Mouse (Mus musculus) embryonic facial prominence, embryonic 13.5 days (tissue): ENCODE measurements around the gene Dnajc22. TPM values are rescaled to one million over a fixed set of nuclear protein-coding genes. Genes with fewer than 3 reads are reported as not detected.
A peak's percentile ranks its signal among the peaks of the same experiment; 100 is the strongest.

Experiments
- ATAC-seq: fragments of 200-750 bp; cut with Nextera tagmentation; 2 replicates; pipeline ENCODE4 v1.8.0; 2017; ENCODE audit warnings: low read depth; ENCODE audit not compliant: insufficient number of reproducible peaks, insufficient read depth, low FRiP score, low TSS enrichment
- H3K27ac ChIP-seq: fragments of 300-500 bp; sonication (generic); 2 replicates; pipeline ENCODE4 v1.5.1; 2015; ENCODE audit warnings: moderate library complexity, mild to moderate bottlenecking, inconsistent platforms
- H3K27me3 ChIP-seq: fragments of 300-500 bp; sonication (generic); 2 replicates; pipeline ENCODE4 v1.6.1; 2015; ENCODE audit warnings: mild to moderate bottlenecking, inconsistent platforms
- H3K36me3 ChIP-seq: fragments of 300-500 bp; sonication (generic); 2 replicates; pipeline ENCODE4 v1.6.1; 2015; ENCODE audit warnings: mild to moderate bottlenecking, inconsistent platforms
- H3K4me1 ChIP-seq: fragments of 300-500 bp; sonication (generic); 2 replicates; pipeline ENCODE4 v1.6.1; 2015; ENCODE audit warnings: inconsistent platforms
- H3K4me2 ChIP-seq: fragments of 300-500 bp; sonication (generic); 2 replicates; pipeline ENCODE4 v1.6.1; 2015; ENCODE audit warnings: moderate library complexity, mild to moderate bottlenecking, inconsistent platforms
- H3K4me3 ChIP-seq: fragments of 300-500 bp; sonication (generic); 2 replicates; pipeline ENCODE4 v1.5.1; 2015; ENCODE audit warnings: mild to moderate bottlenecking, inconsistent platforms
- H3K9ac ChIP-seq: fragments of 300-500 bp; sonication (generic); 2 replicates; pipeline ENCODE4 v1.6.1; 2015; ENCODE audit warnings: mild to moderate bottlenecking, inconsistent platforms
- H3K9me3 ChIP-seq: fragments of 300-500 bp; sonication (generic); 2 replicates; pipeline ENCODE4 v1.6.1; 2016; ENCODE audit warnings: inconsistent platforms
- WGBS: fragments of 180-500 bp; shearing (Covaris S2); methylation state at CpG from one replicate; pipeline ENCODE4 v1.1.7; 2015; ENCODE audit warnings: mixed read lengths; 5-methylcytosine and 5-hydroxymethylcytosine counted together
- polyA plus RNA-seq: library from polyadenylated mRNA; unstranded; fragments of >200 nt; fragmentation: Nextera tagmentation; extraction: Ambion mirVana; gene quantifications from 2 replicates; pipeline ENCODE4 v1.2.1, GENCODE M21; 2015

Dnajc22 gene
- polyA plus RNA-seq, 1 experiment from 2014 or later, result 0.52 TPM

DNA sequence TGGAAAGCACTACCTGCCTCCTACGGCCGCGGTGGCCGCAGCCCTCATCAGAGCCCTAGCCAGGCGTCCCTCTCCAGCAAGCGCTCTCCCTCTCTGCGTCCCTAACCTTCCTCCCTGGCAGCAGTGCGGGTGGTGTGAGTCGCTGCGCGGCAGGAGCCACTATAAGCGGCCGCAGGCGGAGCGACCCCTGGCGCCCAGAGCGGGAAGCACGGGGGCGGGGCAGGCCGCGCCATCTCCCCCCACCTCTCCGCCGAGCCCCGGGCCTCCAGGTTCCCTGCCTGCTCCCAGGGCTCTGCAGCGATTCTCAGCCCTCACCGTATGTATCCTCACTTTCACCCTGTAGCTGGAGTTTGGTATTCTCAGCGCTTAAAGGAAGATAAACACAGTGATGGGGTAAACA, 4.7 kb upstream of the Dnajc22 start:
- H3K4me2 ChIP-seq, result peak overlapping the region; percentile 53
- H3K9ac ChIP-seq, result no peak overlapping the region; the same call in 1 of the 2 replicates
- ATAC-seq, result 0 out of 2 replicates have a peak, but pooled peaks have one; percentile 38
- no peak overlapping the region for H3K27ac ChIP-seq
- H3K4me3 ChIP-seq, result peak overlapping the region; percentile 33
- H3K4me1 ChIP-seq, result peaks cover 24% of the 10 kb centered on the region
- H3K9me3 ChIP-seq, result no peaks in the 10 kb centered on the region
- H3K36me3 ChIP-seq, result peaks cover under 1% of the 10 kb centered on the region; the same call in 1 of the 2 replicates
- peaks cover 100% of the 10 kb centered on the region for H3K27me3 ChIP-seq
- WGBS, result under 1% methylated on average over 27 of the region's 27 CpGs

DNA sequence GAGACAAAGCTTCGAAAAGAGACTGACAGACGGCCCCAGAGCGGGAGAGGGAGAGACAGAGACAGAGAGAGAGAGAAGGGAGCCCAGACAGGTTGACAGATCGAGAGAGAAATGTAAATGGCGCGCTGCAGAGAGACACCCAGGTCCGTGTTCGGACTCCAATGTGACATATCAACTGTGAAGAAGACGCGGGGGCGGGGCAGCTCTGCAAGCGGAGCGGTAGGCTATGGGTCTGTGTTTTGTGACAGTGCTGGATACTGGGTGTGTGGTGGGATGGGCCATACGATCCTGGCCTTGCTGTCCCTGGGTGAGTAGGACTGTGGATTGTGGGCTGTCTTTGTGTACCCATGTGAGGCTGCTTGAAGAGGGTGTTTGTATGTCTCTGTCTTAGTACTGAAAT, 3.9 kb upstream of the Dnajc22 start:
- ATAC-seq, result no peak
- peaks cover 28% of the 10 kb centered on the region for H3K4me1 ChIP-seq
- 0 out of 2 replicates have a peak overlapping the region, but pooled peaks have one; percentile 53 for H3K4me2 ChIP-seq
- no peaks in the 10 kb centered on the region for H3K9me3 ChIP-seq
- H3K9ac ChIP-seq, result no peak overlapping the region
- no peak overlapping the region for H3K27ac ChIP-seq
- no peaks in the 10 kb centered on the region for H3K36me3 ChIP-seq
- 9% methylated on average over 14 of the region's 14 CpGs for WGBS
- H3K27me3 ChIP-seq, result peaks cover 100% of the 10 kb centered on the region
- H3K4me3 ChIP-seq, result no peak overlapping the region

DNA sequence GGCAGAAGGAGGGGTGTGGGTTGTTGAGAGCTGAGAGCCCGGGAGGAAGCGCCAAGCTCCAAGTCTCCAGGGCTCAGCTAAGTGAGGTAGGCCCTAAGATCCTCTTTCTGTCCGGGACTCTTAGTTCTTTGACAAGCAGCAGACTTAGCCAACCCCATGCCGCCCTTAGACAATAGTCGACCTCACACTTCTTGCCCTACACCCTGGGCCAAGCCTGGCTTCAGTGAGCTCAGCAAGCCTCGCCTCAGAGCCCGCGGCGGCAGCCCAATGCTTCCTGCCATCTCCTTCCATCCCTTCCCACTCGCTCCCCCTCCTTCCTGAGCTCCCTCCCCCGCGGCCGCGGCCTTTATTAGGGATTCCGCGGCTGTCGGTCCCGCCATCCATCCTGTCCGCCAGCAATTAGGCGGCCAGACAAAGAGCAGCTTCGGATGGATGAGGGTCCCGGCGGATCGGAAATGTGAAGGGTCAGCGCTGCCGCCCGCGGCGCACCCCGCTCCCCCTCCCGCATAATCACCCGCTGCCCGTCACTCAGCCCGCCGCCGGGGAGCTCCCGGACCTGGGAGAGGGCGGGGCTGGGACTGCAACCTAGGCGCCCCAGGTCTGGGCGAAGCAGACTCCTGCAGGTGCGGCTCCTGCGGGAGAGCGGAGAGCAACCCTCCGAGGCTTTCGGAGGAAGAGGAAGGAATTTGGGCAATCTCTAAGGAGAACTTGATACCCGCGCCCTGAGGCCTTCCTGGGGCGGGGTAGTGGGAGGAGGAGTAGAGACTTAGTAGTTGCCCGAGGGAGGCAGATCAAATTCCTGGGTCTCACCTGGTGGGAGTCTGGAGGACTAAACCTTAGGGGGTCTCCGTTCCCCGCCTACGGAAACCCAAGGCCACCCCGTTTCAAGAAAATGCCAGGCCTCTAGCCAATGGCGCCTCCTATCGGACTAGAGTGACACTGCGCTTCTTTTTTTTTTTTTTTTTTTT, 605 bp downstream of the Dnajc22 start:
- Histone ChIP-seq H3K4me2 (peak overlapping the region; percentile 74), H3K27ac (no peak overlapping the region), H3K9ac (peak overlapping the region; percentile 59), H3K9me3 (no peaks in the 10 kb centered on the region), H3K4me1 (peaks cover 47% of the 10 kb centered on the region), H3K36me3 (no peaks in the 10 kb centered on the region), H3K4me3 (peak overlapping the region; percentile 43), H3K27me3 (peaks cover 98% of the 10 kb centered on the region)
- 1% methylated on average over 56 of the region's 56 CpGs for WGBS
- ATAC-seq, result no peak

DNA sequence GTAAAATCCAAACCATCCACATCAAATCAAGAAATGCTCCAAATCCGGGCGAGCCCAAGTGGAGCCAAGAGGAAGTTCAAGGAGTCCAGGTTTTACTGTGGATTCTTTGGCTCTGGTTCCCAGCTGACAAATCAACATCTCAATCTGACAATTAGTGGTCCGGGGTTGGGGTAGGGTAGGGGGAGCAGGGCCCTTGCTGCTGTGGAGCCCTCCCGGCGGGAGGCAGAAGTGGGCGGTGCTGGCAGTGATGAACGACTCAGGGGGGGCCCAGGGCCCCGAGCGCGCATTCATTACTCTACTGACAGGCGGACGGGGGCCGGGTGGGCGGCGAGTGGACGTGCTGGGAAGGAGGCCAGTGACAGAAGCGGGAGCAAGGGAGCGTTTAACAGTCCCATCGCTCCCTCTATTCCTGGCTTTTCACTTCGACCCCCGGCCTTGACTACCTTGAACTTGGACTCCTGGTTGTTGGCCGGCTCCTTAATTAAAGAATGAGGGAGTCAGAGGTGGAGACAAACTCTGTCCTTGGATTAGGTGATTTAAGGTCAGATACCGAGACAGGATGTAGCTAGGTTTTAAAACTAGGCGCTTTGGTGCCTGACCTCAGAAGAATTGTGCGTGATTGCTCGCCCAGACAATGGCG, 1.8 kb downstream of the Dnajc22 start:
- H3K36me3 ChIP-seq, result no peaks in the 10 kb centered on the region
- no peak for ATAC-seq
- no peak overlapping the region for H3K9ac ChIP-seq
- H3K4me2 ChIP-seq, result peak overlapping the region; percentile 42
- no peak overlapping the region for H3K27ac ChIP-seq
- H3K4me1 ChIP-seq, result peaks cover 52% of the 10 kb centered on the region
- peaks cover 98% of the 10 kb centered on the region for H3K27me3 ChIP-seq
- H3K9me3 ChIP-seq, result no peaks in the 10 kb centered on the region
- WGBS, result 1% methylated on average over 27 of the region's 27 CpGs
- peak overlapping the region; percentile 22; the same call in 1 of the 2 replicates for H3K4me3 ChIP-seq

DNA sequence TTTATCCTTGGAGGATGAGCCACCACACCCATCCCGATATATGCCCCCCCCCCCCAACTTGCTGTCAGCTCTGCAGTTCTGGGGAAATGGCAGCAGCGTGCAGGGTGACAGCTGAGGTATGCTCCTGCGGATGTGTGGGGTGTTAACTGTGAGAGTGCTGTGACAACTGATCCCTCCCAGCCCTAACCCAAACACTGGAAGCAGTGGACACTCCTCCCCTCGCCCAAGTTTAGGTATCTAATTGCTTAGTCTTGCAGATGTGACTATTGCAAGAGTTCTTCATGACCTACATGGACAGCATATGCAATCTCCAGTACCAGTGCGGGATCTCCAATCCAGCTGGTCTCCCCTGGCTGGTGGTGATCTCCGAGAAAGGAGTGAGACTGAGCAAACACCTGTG, 2.4 kb downstream of the Dnajc22 start:
- no peak for ATAC-seq
- no peaks in the 10 kb centered on the region for H3K9me3 ChIP-seq
- no peaks in the 10 kb centered on the region for H3K36me3 ChIP-seq
- 5% methylated on average over 6 of the region's 6 CpGs for WGBS
- no peak overlapping the region for H3K9ac ChIP-seq
- H3K4me3 ChIP-seq, result no peak overlapping the region
- H3K4me1 ChIP-seq, result peaks cover 52% of the 10 kb centered on the region
- H3K27ac ChIP-seq, result no peak overlapping the region
- H3K27me3 ChIP-seq, result peaks cover 98% of the 10 kb centered on the region
- H3K4me2 ChIP-seq, result no peak overlapping the region; the same call in 1 of the 2 replicates

DNA sequence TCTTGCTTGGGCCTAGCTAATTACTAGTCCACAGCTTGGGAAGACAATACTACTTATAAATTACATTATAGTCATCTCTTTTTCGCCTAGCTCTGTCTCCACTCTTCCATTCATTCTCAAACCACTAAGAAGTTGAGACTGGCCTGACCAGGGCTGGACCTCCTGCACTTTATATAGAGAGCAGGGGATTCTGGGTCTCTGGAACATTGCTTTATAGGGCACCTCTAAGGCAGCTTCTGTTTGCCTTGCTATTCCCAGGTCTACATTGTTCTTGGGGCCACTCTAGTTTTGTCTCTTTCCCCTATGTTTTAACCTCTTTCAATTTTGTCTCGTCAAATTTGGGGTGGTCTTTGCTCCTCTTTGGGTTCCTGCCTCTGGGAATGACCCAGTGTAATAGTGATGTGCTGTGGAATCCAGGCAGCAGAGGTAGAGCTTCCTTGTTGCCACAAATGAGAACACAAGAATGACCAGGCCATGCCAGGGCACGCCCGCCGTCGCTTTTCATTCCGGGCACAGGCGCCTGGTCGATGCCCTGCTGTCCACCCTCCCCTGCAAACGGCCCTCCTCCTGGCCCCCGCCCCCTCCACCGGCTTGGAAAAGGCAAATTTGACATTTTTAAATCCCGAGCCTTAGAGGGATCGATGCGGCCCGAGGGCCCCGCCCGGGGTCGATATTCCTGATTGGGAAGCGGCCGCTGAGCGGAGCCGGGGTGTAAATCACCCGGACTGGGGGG, 3.3 kb downstream of the Dnajc22 start:
- Histone ChIP-seq H3K4me2 (peak overlapping the region; percentile 79), H3K27ac (no peak overlapping the region)
- WGBS, result 4% methylated on average over 24 of the region's 24 CpGs

DNA sequence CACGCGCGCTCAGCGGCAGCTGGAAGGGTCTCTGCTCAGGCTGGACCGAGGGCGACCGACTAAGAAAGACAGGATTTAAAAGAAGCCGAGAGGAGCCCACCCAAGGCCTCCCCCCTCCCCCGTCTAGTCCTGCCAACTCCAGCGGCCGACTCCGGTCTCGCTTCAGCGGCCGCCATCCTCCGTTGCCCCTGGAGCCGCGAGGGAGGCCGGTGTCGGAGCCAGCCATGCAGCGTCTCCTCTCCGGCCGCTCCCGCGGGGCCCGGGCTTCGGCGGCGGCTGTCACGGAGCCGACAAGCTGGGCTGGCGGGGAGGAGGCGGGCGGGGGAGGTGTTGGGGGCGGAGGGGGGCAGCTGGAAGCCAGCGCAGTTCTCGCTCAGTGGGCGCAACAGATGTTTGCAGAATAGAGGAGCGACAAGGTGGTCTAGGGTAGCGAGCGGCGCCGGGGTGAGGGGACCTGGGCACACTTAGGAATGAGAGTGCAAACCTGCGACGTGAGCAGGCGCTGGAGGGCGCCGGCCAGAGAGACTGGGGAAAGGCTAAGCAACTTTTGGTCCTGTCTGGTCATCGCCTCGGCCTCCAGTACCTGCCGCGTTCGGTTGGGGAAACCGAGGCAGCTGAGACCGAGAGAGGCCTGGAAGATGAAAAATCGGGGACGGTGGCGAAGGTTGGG, 4.0 kb downstream of the Dnajc22 start:
- Histone ChIP-seq H3K27me3 (peaks cover 88% of the 10 kb centered on the region), H3K27ac (no peak overlapping the region), H3K36me3 (no peaks in the 10 kb centered on the region), H3K9ac (peak overlapping the region; percentile 55; the same call in 1 of the 2 replicates), H3K9me3 (no peaks in the 10 kb centered on the region), H3K4me1 (peaks cover 52% of the 10 kb centered on the region), H3K4me2 (peak overlapping the region; percentile 79), H3K4me3 (peak overlapping the region; percentile 46)
- ATAC-seq, result no peak
- under 1% methylated on average over 52 of the region's 58 CpGs for WGBS

More for the DNA sequence above, 3.3 kb downstream of the Dnajc22 start:
- Histone ChIP-seq H3K9me3 (no peaks in the 10 kb centered on the region), H3K4me1 (peaks cover 52% of the 10 kb centered on the region), H3K9ac (peak overlapping the region; percentile 55; the same call in 1 of the 2 replicates), H3K4me3 (peak overlapping the region; percentile 46), H3K27me3 (peaks cover 94% of the 10 kb centered on the region), H3K36me3 (no peaks in the 10 kb centered on the region)
- no peak for ATAC-seq

DNA sequence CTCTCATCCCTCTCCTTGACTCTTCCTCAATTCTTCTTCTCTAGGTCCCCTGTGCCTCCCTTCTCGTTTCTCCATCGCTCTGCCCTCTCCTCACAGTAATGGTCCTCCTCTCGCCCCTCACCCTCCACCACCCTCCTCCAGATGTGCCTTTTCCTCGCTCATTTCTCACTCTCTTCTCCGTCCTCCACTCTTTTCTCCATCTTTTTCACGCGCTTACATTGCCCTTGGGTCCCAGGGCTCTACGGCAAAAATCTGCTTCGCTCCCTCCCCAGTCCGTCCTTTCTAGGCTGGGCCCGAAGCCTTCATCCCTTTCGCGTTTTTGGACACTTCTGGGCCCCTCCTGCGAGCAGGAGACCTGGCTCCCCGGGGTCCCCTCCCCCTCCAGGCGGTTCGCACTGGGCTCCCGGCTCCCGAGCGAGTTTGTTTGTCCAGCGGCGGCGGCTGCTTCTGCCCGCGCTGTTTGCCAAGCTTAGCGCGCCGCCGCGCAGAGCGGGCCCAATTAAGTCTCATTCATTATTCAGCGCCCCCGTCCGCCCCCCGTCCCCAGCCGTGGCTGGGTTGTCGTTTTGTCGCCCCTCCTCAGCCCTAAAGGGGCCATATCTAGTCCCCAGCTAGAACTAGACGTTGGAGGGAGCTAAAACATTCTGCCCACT, 5.0 kb downstream of the Dnajc22 start:
- ATAC-seq, result no peak
- WGBS, result under 1% methylated on average over 39 of the region's 39 CpGs
- Histone ChIP-seq H3K4me1 (peaks cover 52% of the 10 kb centered on the region), H3K4me3 (peak overlapping the region; percentile 46), H3K36me3 (no peaks in the 10 kb centered on the region), H3K27me3 (peaks cover 78% of the 10 kb centered on the region), H3K9ac (peak overlapping the region; percentile 55; the same call in 1 of the 2 replicates), H3K4me2 (peak overlapping the region; percentile 79), H3K9me3 (no peaks in the 10 kb centered on the region), H3K27ac (no peak overlapping the region)

DNA sequence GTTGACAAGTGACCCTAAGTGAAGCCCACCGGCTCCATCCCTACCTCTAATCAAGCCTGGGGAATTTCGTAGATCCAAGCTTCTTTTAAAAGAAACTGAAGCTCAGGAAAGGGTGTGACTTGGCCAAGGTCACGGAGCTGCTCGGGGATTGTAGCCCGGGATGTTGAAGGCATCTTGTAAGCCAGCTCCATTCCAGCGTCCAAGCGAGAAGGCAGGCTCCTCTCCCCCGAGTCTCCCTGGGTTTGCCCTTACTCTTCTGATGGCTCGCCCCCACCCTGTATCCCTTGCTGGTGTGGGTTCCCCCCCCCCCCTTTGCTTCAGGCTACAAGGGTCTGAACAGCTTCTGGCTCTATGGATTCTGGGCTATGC, 5.5 kb downstream of the Dnajc22 start:
- Histone ChIP-seq H3K4me2 (peak overlapping the region; percentile 79), H3K9me3 (no peaks in the 10 kb centered on the region), H3K27ac (no peak overlapping the region), H3K4me1 (peaks cover 50% of the 10 kb centered on the region), H3K4me3 (peak overlapping the region; percentile 46), H3K9ac (no peak overlapping the region), H3K27me3 (peaks cover 73% of the 10 kb centered on the region), H3K36me3 (no peaks in the 10 kb centered on the region)
- 2% methylated on average over 9 of the region's 9 CpGs for WGBS
- no peak for ATAC-seq

DNA sequence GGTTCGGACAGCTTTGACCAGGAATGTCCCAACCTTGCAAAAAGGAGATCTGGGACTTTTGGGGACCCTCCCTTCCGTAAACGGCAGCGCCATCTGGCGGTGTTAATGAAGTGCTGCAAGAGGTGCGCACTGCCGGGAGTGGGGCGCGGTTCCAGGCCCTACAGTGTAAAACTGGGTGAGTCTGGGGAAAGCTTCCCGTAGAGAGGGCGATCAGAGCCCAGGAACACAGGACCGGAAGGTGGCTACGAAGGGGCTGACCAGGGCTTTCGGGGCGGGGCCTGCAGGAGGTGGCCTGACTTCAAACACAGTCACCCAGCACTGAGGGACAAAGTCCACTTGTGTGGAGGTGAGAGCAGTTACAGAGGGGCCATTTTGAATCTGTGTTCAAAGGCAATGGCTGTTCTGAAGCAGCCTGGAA, 6.2 kb downstream of the Dnajc22 start:
- no peaks in the 10 kb centered on the region for H3K36me3 ChIP-seq
- no peaks in the 10 kb centered on the region for H3K9me3 ChIP-seq
- H3K9ac ChIP-seq, result peak overlapping the region; percentile 46; the same call in 1 of the 2 replicates
- no peak; the same call in 1 of the 2 replicates for ATAC-seq
- peaks cover 67% of the 10 kb centered on the region for H3K27me3 ChIP-seq
- no peak overlapping the region for H3K27ac ChIP-seq
- H3K4me2 ChIP-seq, result peak overlapping the region; percentile 79
- 1% methylated on average over 15 of the region's 15 CpGs for WGBS
- H3K4me3 ChIP-seq, result peak overlapping the region; percentile 46
- H3K4me1 ChIP-seq, result peaks cover 45% of the 10 kb centered on the region
